Mouse (Mus musculus) gastrocnemius, adult 2 months (tissue): Measurements from ENCODE around the gene Kdm2b. TPM values are rescaled to one million over a fixed set of nuclear protein-coding genes. Genes with fewer than 3 reads are reported as not detected.

Experiments used
- DNase-seq: peaks from one replicate; pipeline ENCODE4 v3.0.0; 2022
- H3K27ac ChIP-seq: fragments of 200-600 bp; 2 replicates; pipeline ENCODE4 v1.8.1; 2022; ENCODE audit warnings: mild to moderate bottlenecking
- H3K4me3 ChIP-seq: fragments of 200-600 bp; 2 replicates; pipeline ENCODE4 v1.8.1; 2022; ENCODE audit warnings: mild to moderate bottlenecking, moderate library complexity
- CTCF ChIP-seq: fragments of 200-600 bp; IDR thresholded peaks from 2 replicates; pipeline ENCODE4 v1.8.1; 2022; ENCODE audit warnings: antibody characterized with exemption, mild to moderate bottlenecking, moderate library complexity
- intact Hi-C: fragments of 180-260 bp; cut with DNase I; formaldehyde crosslinking; loops from one replicate; pipeline ENCODE4 v1.15.1; 2025
- total RNA-seq, 2 experiments: library from RNA; stranded (reverse); gene quantifications; 2 replicates each; pipeline ENCODE4 v1.2.3; 2021

The Kdm2b gene
- total RNA-seq, 2 experiments from 2014 or later: 11.5 to 13.3 TPM

- no peak overlapping the region for H3K4me3 ChIP-seq
- H3K27ac ChIP-seq: no peak overlapping the region
- no peak for DNase-seq
- intact Hi-C loops: no loop called here
- TF ChIP-seq CTCF: no peak
These were observed 126.6 kb downstream of the Kdm2b start for GRCm38 (mm10) chr5:122863053-122863452.

GRCm38 (mm10) chr5:122855858-122856257 lies 133.8 kb downstream of the Kdm2b start:
- TF ChIP-seq CTCF: peak; percentile 32; the same call in 1 of the 2 replicates
- H3K4me3 ChIP-seq: no peak overlapping the region
- no peak overlapping the region for H3K27ac ChIP-seq
- DNase-seq: no peak
- intact Hi-C loops: no loop called here

- intact Hi-C loops: no loop called here
- DNase-seq: no peak
- no peak for TF ChIP-seq CTCF
- Histone ChIP-seq H3K27ac (no peak overlapping the region), H3K4me3 (no peak overlapping the region)
These were observed 137.0 kb downstream of the Kdm2b start for GRCm38 (mm10) chr5:122852611-122853010.

GRCm38 (mm10) chr5:122850319-122851002 lies 139.2 kb downstream of the Kdm2b start:
- peak; percentile 84 for DNase-seq
- intact Hi-C loops: loop anchor here (2.0 kb wide), 1 partner anchor 30 kb away; the partner anchor contains the start of gene Anapc5

GRCm38 (mm10) chr5:122849521-122850318 lies 139.9 kb downstream of the Kdm2b start, which contains the start of gene Rnf34:
Rnf34 (plus strand) TSS chr5:122850048.
- intact Hi-C loops: loop anchor here (2.0 kb wide), 1 partner anchor 29 kb away; the partner anchor contains the start of gene Anapc5
- peak within 1 kb of the TSS; percentile 99 for H3K27ac ChIP-seq
- no peak for TF ChIP-seq CTCF
- DNase-seq: peak; percentile 99
- peak within 1 kb of the TSS; percentile 69 for H3K4me3 ChIP-seq

More at GRCm38 (mm10) chr5:122850319-122851002, 139.2 kb downstream of the Kdm2b start:
- peak; percentile 69 for TF ChIP-seq CTCF
- Histone ChIP-seq H3K27ac (peak overlapping the region; percentile 99), H3K4me3 (peak overlapping the region; percentile 69)

- no peak for TF ChIP-seq CTCF
- Histone ChIP-seq H3K27ac (no peak overlapping the region), H3K4me3 (no peak overlapping the region)
- no peak for DNase-seq
- intact Hi-C loops: no loop called here
These were observed 145.8 kb downstream of the Kdm2b start for GRCm38 (mm10) chr5:122843799-122844198.

- DNase-seq: no peak
- intact Hi-C loops: no loop called here
- H3K4me3 ChIP-seq: no peak overlapping the region
- no peak overlapping the region for H3K27ac ChIP-seq
- TF ChIP-seq CTCF: no peak
These were observed 148.5 kb downstream of the Kdm2b start for GRCm38 (mm10) chr5:122841126-122841525.

GRCm38 (mm10) chr5:122832996-122833395 lies 156.6 kb downstream of the Kdm2b start:
- no peak overlapping the region for H3K27ac ChIP-seq
- TF ChIP-seq CTCF: no peak
- no peak overlapping the region for H3K4me3 ChIP-seq
- no peak for DNase-seq
- intact Hi-C loops: no loop called here

GRCm38 (mm10) chr5:122832536-122832935 lies 157.1 kb downstream of the Kdm2b start:
- H3K27ac ChIP-seq: no peak overlapping the region
- H3K4me3 ChIP-seq: no peak overlapping the region
- no peak for DNase-seq
- intact Hi-C loops: no loop called here
- TF ChIP-seq CTCF: no peak

- intact Hi-C loops: no loop called here
- TF ChIP-seq CTCF: no peak
- no peak overlapping the region for H3K4me3 ChIP-seq
- no peak for DNase-seq
- H3K27ac ChIP-seq: no peak overlapping the region
These were observed 164.5 kb downstream of the Kdm2b start for GRCm38 (mm10) chr5:122825099-122825498.

GRCm38 (mm10) chr5:122824450-122824849 lies 165.2 kb downstream of the Kdm2b start:
- intact Hi-C loops: no loop called here
- no peak for TF ChIP-seq CTCF
- no peak overlapping the region for H3K4me3 ChIP-seq
- no peak overlapping the region for H3K27ac ChIP-seq
- DNase-seq: no peak

- no peak for DNase-seq
- no peak overlapping the region for H3K4me3 ChIP-seq
- no peak overlapping the region for H3K27ac ChIP-seq
- no peak for TF ChIP-seq CTCF
- intact Hi-C loops: no loop called here
These were observed 165.6 kb downstream of the Kdm2b start for GRCm38 (mm10) chr5:122823976-122824375.

- no peak overlapping the region for H3K27ac ChIP-seq
- no peak overlapping the region for H3K4me3 ChIP-seq
- DNase-seq: no peak
- intact Hi-C loops: no loop called here
- no peak for TF ChIP-seq CTCF
These were observed 167.2 kb downstream of the Kdm2b start for GRCm38 (mm10) chr5:122822441-122822840.
